Mouse (Mus musculus) heart, adult 8-10 months (tissue): ENCODE data around the gene Tlcd2. TPM values are rescaled to one million over a fixed set of nuclear protein-coding genes. Genes with fewer than 3 reads are reported as not detected.

Experiments used
- DNase-seq: peaks from one replicate; pipeline ENCODE4 v3.0.0; 2022; ENCODE audit warnings: low spot score
- total RNA-seq, 4 experiments: library from RNA; stranded (reverse); gene quantifications; 2 replicates each; pipeline ENCODE4 v1.2.4; 2022

The Tlcd2 gene
- total RNA-seq, 4 experiments from 2014 or later = 2.8 to 5.1 (median 4.0) TPM

DNA sequence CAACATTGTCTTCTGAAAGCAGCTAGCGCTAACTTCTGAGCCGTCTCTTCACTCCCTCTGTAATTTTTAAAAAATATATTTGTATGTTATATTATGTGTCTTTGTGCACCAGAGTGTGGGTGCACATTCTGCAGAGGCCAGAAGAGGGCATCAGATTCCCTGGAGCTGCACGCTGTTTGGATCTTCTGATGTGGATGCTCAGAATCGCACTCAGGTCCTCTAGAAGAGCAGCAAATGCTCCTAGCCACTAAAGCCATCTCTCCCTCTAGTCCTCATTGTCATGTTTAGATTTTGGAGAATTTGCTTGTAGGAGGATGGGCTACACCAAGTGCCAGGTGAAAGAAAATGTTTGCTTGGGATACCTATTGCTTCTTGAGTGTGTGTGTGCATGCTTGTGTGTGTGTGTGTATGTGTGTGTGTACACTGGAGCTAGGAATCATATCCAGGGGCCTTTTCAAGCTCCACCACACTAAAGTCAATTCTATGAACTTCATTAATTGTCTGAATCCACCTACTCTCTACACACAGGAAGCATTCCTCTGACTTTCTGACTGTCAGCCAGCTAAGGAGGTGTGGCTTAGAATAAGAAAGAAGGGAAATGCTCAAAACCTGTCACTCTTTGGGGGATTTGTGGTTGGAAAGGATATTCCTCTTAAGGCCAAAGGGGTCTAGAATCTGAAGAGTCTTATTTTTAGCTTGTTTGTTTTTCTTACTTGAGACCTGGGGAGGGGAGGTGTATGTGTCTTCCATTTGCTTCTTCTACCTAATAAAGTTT lies 5.4 kb downstream of the Tlcd2 start:
- no peak for DNase-seq

GRCm38 (mm10) chr11:75467512-75468215 lies 6.1 kb downstream of the Tlcd2 start:
- peak; percentile 76 for DNase-seq

GRCm38 (mm10) chr11:75468410-75468809 lies 6.9 kb downstream of the Tlcd2 start:
- DNase-seq = no peak

GRCm38 (mm10) chr11:75469261-75469660 lies 7.7 kb downstream of the Tlcd2 start:
- DNase-seq = no peak

DNA sequence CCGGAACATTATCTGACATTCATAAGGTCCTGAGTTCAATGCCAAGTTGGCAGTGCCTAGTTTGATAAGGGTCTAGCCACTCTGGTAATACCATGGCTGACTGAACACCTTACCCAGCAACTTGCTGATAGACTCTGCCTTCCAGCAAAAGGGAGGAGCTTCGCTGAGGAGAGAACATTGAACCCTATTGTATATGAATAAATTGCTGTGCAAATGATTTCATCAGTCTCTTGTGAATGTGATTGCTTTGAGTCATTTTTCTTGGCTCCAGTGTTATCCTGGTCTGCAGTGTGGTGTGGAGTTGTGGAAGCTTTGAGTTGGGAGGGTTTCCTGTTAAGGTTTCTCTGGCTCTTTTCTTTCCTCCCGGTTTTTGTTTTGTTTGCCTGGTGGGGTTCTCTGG lies 9.2 kb downstream of the Tlcd2 start:
- no peak for DNase-seq

DNA sequence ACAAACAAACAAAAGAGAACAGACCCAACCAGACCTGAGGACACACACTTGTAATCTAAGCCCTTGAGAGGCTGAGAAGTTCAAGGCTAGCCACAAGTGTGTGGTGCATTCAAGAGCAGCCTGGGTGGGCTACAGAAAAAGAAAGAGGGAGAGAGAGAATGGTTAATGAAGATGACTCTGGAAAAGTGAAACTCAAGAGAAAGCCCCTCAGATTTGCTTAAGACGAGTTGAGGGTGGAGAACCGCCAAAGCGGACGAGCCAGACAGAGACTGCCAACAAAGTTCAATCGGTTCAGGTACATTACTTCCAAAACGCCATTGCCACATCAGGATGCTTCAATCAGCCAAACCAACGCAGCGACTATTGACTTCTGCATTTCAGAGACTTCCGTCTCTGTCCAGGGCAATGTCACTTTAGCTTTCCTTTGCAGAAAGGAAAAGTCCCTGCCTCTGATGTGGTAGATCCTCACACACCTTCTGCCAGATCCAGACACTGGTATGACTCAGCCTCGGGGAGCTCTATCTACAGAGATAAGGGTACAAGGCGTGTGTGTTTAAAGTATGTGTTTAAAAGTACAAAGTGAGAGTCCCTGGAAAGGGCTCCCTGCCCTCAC lies 11.1 kb downstream of the Tlcd2 start:
- no peak for DNase-seq

DNA sequence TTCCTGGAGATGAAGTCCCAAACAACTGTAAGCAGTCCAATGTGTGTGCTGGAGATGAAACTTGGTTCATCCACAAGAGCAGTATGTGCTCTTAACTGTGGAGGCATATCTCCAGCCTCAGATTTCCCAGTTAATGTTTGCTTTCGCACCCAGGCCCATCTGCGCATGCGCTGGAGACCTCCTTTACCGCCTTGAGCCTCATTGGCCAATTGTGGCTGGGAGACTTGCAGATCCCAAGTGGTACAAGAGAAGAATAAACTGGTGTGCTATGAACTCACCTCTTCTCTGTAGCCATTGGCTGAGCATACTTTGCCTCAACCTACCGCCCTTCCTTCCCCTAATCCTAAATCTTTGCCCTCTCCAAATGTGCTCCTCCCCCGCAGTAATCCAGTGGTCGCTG lies 11.9 kb downstream of the Tlcd2 start:
- no peak for DNase-seq

DNA sequence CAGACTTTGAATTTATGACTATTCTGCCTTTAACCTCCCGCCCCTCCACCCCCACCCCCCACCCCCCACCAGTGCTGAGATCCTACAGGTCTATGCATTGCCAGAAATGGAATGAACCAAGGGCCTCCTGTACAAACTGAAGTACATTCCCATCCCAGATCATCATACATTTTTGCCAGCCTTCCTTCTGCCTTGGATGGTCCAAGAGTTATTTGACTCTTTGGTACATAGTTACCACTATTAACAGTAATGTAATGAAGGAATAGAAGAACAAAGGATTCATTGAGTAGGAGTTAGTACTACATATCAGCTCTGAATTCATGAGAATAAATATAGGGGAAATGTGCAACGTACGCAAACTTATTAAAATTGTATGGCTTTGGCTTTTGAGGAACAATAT lies 24.7 kb downstream of the Tlcd2 start:
- no peak for DNase-seq

- DNase-seq = peak; percentile 99
These were observed 25.2 kb downstream of the Tlcd2 start, which contains the start of gene Prpf8 for GRCm38 (mm10) chr11:75486601-75487285. TSS of gene Prpf8 (plus strand) at chr11:75486816.

- no peak for DNase-seq
These were observed 26.0 kb downstream of the Tlcd2 start for GRCm38 (mm10) chr11:75487496-75487895.

DNA sequence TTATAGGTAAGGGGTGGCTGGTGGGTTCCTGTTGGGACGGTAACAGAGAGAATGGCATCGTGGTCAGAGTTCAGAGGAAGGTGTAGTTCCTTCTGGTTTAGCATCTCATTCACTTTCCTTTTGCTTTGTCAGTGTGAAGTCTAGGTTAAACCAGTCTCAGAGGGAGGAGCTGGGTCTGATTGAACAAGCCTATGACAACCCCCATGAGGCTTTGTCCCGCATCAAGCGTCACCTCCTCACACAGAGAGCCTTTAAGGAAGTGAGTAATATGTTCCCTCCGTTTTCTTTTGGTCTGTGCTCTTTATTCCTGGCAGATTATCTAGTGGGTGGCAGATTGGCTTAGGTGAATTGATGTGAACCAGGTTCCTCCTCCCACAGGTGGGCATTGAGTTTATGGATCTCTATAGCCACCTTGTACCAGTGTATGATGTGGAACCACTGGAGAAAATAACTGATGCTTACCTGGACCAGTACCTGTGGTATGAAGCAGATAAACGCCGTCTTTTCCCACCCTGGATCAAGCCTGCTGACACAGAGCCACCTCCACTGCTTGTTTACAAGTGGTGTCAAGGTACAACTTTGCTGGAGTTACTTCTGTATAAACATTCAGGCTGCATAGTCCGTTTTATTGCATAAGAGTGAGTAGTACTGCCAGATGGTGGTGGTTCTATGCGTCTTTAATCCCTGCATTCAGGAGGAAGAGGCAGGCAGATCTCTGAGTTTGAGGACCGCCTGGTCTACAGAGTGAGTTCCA lies 33.0 kb downstream of the Tlcd2 start:
- DNase-seq = no peak

GRCm38 (mm10) chr11:75498126-75498525 lies 36.6 kb downstream of the Tlcd2 start:
- no peak for DNase-seq

GRCm38 (mm10) chr11:75508162-75508561 lies 46.6 kb downstream of the Tlcd2 start:
- DNase-seq = no peak

- DNase-seq = no peak
These were observed 47.4 kb downstream of the Tlcd2 start for GRCm38 (mm10) chr11:75508904-75509303.

DNA sequence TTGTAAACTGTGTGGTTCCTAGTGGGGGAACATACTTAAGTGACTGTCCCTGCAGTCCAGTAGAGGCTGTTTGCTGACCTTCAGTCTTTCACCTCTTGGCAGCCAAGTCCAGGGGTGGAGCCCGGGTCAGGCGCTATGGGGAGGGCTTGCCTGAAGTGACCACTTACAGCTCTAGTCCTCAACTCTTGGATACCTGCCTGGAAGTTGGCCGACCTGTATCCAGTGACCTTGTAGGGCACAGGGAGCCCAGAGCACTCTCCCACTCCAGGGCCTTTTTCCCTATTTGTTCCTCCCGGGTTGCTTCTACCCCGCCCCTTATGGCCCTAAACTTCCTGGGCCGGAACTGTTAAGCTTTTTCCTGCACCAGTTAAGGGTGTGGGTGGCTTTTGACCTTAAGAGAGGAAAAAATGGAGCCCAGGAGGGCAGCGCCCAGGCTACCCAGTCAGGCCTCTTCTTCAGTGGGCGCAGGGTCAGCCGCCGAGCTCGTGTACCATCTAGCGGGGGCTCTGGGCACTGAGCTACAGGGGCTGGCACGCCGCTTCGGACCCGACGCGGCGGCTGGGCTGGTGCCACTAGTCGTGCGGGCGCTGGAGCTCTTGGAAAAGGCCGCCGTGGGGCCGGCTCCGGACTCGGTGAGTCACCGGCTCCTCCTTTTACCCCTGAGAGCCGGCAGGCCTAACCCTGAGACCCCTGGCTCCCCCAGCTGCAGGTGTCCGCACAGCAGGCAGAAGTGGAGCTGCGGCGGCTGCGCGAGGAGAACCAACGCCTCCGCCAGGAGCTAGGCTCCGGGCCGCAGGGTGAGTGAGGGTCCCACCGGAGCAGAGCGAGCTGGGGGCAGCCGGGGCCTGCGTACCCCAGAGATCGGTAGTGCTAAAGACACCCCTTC lies 48.5 kb downstream of the Tlcd2 start, which contains the start of gene Rilp:
Rilp (plus strand) TSS at position 354 of the 886 bp plus-strand sequence.
- DNase-seq = peak; percentile 86

DNA sequence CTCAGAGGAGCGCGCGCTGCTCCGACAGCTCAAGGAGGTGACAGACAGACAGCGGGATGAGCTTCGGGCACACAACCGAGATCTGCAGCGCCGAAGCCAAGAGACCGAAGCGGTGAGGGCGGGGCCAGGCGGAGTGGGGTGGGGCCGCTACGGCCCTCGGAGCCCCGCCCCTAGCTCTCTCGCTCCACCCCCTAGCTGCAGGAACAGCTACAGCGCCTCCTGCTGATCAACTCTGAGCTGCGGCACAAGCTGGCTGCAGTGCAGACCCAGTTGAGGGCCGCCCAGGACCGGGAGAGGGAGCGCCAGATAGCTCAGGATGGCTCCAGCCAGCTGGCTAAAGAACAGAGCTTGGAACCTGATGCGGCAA lies 49.1 kb downstream of the Tlcd2 start:
- peak; percentile 95 for DNase-seq

DNA sequence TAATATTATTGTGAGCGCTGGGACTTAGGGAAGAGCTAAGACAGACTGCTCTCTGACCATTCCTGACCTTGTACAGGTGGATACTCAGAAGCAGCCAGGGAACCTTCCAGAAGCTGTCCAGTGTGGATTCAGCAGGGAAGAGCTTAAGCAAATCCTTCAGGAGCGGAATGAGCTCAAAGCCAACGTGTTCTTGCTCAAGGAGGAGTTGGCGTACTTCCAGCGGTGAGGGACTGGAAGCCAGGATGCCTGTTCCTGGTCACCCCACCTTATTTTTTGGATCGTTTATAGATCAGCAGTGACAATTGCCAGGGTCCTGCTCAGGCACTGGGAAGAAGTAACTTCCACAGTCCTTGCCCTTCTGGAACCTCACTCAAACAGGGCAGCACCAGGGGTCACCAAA lies 49.7 kb downstream of the Tlcd2 start:
- DNase-seq = peak; percentile 53

- no peak for DNase-seq
These were observed 50.9 kb downstream of the Tlcd2 start for GRCm38 (mm10) chr11:75512301-75513018.

- peak; percentile 81 for DNase-seq
These were observed 51.8 kb downstream of the Tlcd2 start, which contains the start of gene Scarf1 for GRCm38 (mm10) chr11:75513336-75513735. TSS of gene Scarf1 (plus strand) at chr11:75513540.
